Comparison of ENCODE assay signal across 21 mouse cellular contexts in genomic region chr1:125603620-125604019, GRCm38 (mm10). TPM values are rescaled to one million over a fixed set of nuclear protein-coding genes. Genes with fewer than 3 reads are reported as not detected.
A peak's percentile ranks its signal among the peaks of the same experiment; 100 is the strongest.
DNase-seq lines count a peak whose midpoint lies in the region; ATAC-seq lines count a peak whose summit lies in the region.
"Had no signal": no experiment of that assay in that cellular context is flagged by ENCODE, and none has a peak within 500 bp of the region (broad histone marks: within the 10 kb centered on the region; RNA-seq: fewer than 3 reads in every experiment).

No protein-coding gene starts in this region.

- DNase-seq in retina, postnatal 1 day = peak; percentile 7
- no peak for DNase-seq in retina, embryonic 14.5 days (ENCODE audit: low spot score)
- peak; percentile 37 for DNase-seq in R1 (ENCODE audit: low read depth, low spot score)
- DNase-seq in layer of hippocampus, adult 8-10 months (ENCODE audit: low spot score in 2 of 2) = no peak
- no peak for DNase-seq in gastrocnemius, postnatal 14 days
- no peak for DNase-seq in spleen, adult 12 weeks (ENCODE audit: low spot score)
- DNase-seq: adrenal gland, postnatal 10 days; adrenal gland, postnatal 36 days; cerebellum, adult 18-20 months; cerebellum, postnatal 10 days; cerebellum, postnatal 36 days; forebrain, postnatal 0 days; gastrocnemius, adult 2 months; gastrocnemius, postnatal 25 days; heart, postnatal 36 days; kidney, adult 11 months had no signal

- intact Hi-C loops in gastrocnemius, postnatal 14 days (cut with DNase I; ENCODE audit: low total_unique reads) = no loop called here

- ATAC-seq in granulocyte monocyte progenitor cell, adult 5-6 weeks (replicated peaks; ENCODE audit: poor library complexity, severe bottlenecking) = peak; percentile 86
- ATAC-seq: forebrain, embryonic 14.5 days; forebrain, postnatal 0 days; hindbrain, embryonic 16.5 days; intestine, embryonic 15.5 days; Patski had no signal

RNA-seq across cellular contexts. Expression of gene Slc35f5, which starts 43.2 kb away (rescaled TPM):
- 7.8 and 17.7 TPM in 2 replicates for total RNA-seq in granulocyte monocyte progenitor cell, adult 5-6 weeks (2014; fragmentation: Nextera tagmentation)
- total RNA-seq in granulocyte monocyte progenitor cell, adult 5-6 weeks (2017) = 7.4 and 9.4 TPM in 2 replicates
- total RNA-seq in layer of hippocampus, adult 8-10 months (2022) = 10 to 100 TPM; 24.2 to 30.2 (median 28.3) TPM
- total RNA-seq in gastrocnemius, postnatal 14 days (2021) = 10 to 100 TPM; 18.5 to 18.7 TPM

Comparison
In these comparisons a context has a peak if more than half of its experiments do, and no peak if none do; other contexts are left out.
1. DNase-seq: peak in retina, postnatal 1 day (single experiment) and R1 (single experiment); none in retina, embryonic 14.5 days (single experiment), layer of hippocampus, adult 8-10 months (0 of 2), gastrocnemius, postnatal 14 days (single experiment) and spleen, adult 12 weeks (single experiment).